Mouse (Mus musculus) cortical plate, adult 2 months (tissue): ENCODE measurements around the gene Tmem184b.

Experiments
- CTCF ChIP-seq: fragments of 200-500 bp; IDR thresholded peaks from 2 replicates; pipeline ENCODE4 v1.5.1; 2011; ENCODE audit warnings: mild to moderate bottlenecking, control low read depth, low read length; ENCODE audit not compliant: insufficient read depth; ENCODE audit errors: extremely low read depth
- POLR2A ChIP-seq: fragments of 200-500 bp; IDR thresholded peaks from 2 replicates; pipeline ENCODE4 v1.6.1; 2011; ENCODE audit warnings: mild to moderate bottlenecking, low read length, control low read depth; ENCODE audit not compliant: insufficient read depth; ENCODE audit errors: extremely low read depth

- TF ChIP-seq CTCF = peak; percentile 52
- no peak for TF ChIP-seq POLR2A
These were observed 25.7 kb downstream of the Tmem184b start for GRCm38 (mm10) chr15:79377681-79378080.
